Mouse (Mus musculus): Measurements from ENCODE around the gene Gm20388.

GRCm38 (mm10) chr8:121623043-121623442 is 1712.4 kb downstream of the Gm20388 start:
- TF ChIP-seq CTCF (IDR thresholded peaks at IDR 0.05; ENCODE audit: insufficient read depth, low read depth, low read length) (no peak), POLR2A (IDR thresholded peaks at IDR 0.05; ENCODE audit: insufficient read depth, low read depth, low read length) (no peak)

All from olfactory bulb, adult 2 months (tissue).